Mouse (Mus musculus): Measurements from ENCODE around the gene Tab1. TPM values are rescaled to one million over a fixed set of nuclear protein-coding genes. Genes with fewer than 3 reads are reported as not detected.

Gene Tab1
- polyA plus RNA-seq, 1 experiment from 2014 or later, result 36.7 TPM

GRCm38 (mm10) chr15:80170357-80170756 is 37.4 kb downstream of the Tab1 start:
- ATAC-seq (replicated peaks; ENCODE audit: low FRiP score), result no peak
- Histone ChIP-seq H3K9ac (ENCODE audit: low read length) (no peak overlapping the region), H3K36me3 (ENCODE audit: control insufficient read depth, insufficient read depth, low read length) (no peaks in the 10 kb centered on the region), H3K4me1 (replicated peaks; ENCODE audit: control insufficient read depth, insufficient read depth, low read length) (peaks cover 9% of the 10 kb centered on the region; the same call in 1 of the 2 replicates), H3K9me3 (ENCODE audit: control insufficient read depth, low read length) (no peaks in the 10 kb centered on the region), H3K4me3 (ENCODE audit: low read depth, low read length) (no peak overlapping the region), H3K27ac (ENCODE audit: low read depth, low read length) (no peak overlapping the region), H3K27me3 (ENCODE audit: control insufficient read depth, insufficient read depth, low read length) (no peaks in the 10 kb centered on the region), H3K4me2 (ENCODE audit: low read depth, low read length, severe bottlenecking) (no peak overlapping the region)
- DNase-seq (ENCODE audit: low spot score), result no peak
- WGBS, result 54% methylated on average over 4 of the region's 4 CpGs

- Histone ChIP-seq H3K27me3 (ENCODE audit: control insufficient read depth, insufficient read depth, low read length) (no peaks in the 10 kb centered on the region), H3K9ac (ENCODE audit: low read length) (no peak overlapping the region), H3K9me3 (ENCODE audit: control insufficient read depth, low read length) (no peaks in the 10 kb centered on the region), H3K27ac (ENCODE audit: low read depth, low read length) (no peak overlapping the region), H3K4me1 (replicated peaks; ENCODE audit: control insufficient read depth, insufficient read depth, low read length) (peaks cover 11% of the 10 kb centered on the region; the same call in 1 of the 2 replicates), H3K4me3 (ENCODE audit: low read depth, low read length) (no peak overlapping the region), H3K4me2 (ENCODE audit: low read depth, low read length, severe bottlenecking) (no peak overlapping the region), H3K36me3 (ENCODE audit: control insufficient read depth, insufficient read depth, low read length) (no peaks in the 10 kb centered on the region)
- DNase-seq (ENCODE audit: low spot score) (no peak), ATAC-seq (replicated peaks; ENCODE audit: low FRiP score) (no peak)
- 4% methylated on average over 8 of the region's 8 CpGs for WGBS
Observed at GRCm38 (mm10) chr15:80171286-80171685, 38.4 kb downstream of the Tab1 start.

- Histone ChIP-seq H3K4me3 (ENCODE audit: low read depth, low read length) (no peak overlapping the region), H3K4me2 (ENCODE audit: low read depth, low read length, severe bottlenecking) (no peak overlapping the region), H3K4me1 (replicated peaks; ENCODE audit: control insufficient read depth, insufficient read depth, low read length) (peaks cover 11% of the 10 kb centered on the region; the same call in 1 of the 2 replicates), H3K9me3 (ENCODE audit: control insufficient read depth, low read length) (no peaks in the 10 kb centered on the region), H3K27me3 (ENCODE audit: control insufficient read depth, insufficient read depth, low read length) (no peaks in the 10 kb centered on the region), H3K27ac (ENCODE audit: low read depth, low read length) (no peak overlapping the region), H3K9ac (ENCODE audit: low read length) (no peak overlapping the region), H3K36me3 (ENCODE audit: control insufficient read depth, insufficient read depth, low read length) (no peaks in the 10 kb centered on the region)
- no peak for DNase-seq (ENCODE audit: low spot score)
- no peak for ATAC-seq (replicated peaks; ENCODE audit: low FRiP score)
- 25% methylated on average over 6 of the region's 6 CpGs for WGBS
Observed at GRCm38 (mm10) chr15:80171791-80172190, 38.9 kb downstream of the Tab1 start.

- DNase-seq (ENCODE audit: low spot score), result peak; percentile 84
- H3K4me2 ChIP-seq (ENCODE audit: low read depth, low read length, severe bottlenecking), result peak within 1 kb of the TSS; percentile 85
- peak within 1 kb of the TSS; percentile 95 for H3K4me3 ChIP-seq (ENCODE audit: low read depth, low read length)
- H3K4me1 ChIP-seq (replicated peaks; ENCODE audit: control insufficient read depth, insufficient read depth, low read length), result peaks cover 11% of the 10 kb centered on the region; the same call in 1 of the 2 replicates
- WGBS, result 5% methylated on average over 36 of the region's 85 CpGs
- H3K27ac ChIP-seq (ENCODE audit: low read depth, low read length), result peak within 1 kb of the TSS; percentile 74
- H3K27me3 ChIP-seq (ENCODE audit: control insufficient read depth, insufficient read depth, low read length), result no peaks in the 10 kb centered on the region
- peak; percentile 79 for ATAC-seq (replicated peaks; ENCODE audit: low FRiP score)
- no peaks in the 10 kb centered on the region for H3K36me3 ChIP-seq (ENCODE audit: control insufficient read depth, insufficient read depth, low read length)
- no peaks in the 10 kb centered on the region for H3K9me3 ChIP-seq (ENCODE audit: control insufficient read depth, low read length)
- H3K9ac ChIP-seq (ENCODE audit: low read length), result peak within 1 kb of the TSS; percentile 95
Observed at GRCm38 (mm10) chr15:80173001-80173771, 40.3 kb downstream of the Tab1 start, which contains the start of gene Mgat3. TSS of gene Mgat3 (plus strand) at chr15:80173721.

GRCm38 (mm10) chr15:80173781-80174597 is 41.1 kb downstream of the Tab1 start:
- Histone ChIP-seq H3K9ac (ENCODE audit: low read length) (peak overlapping the region; percentile 95), H3K36me3 (ENCODE audit: control insufficient read depth, insufficient read depth, low read length) (no peaks in the 10 kb centered on the region), H3K4me1 (replicated peaks; ENCODE audit: control insufficient read depth, insufficient read depth, low read length) (peaks cover 11% of the 10 kb centered on the region; the same call in 1 of the 2 replicates), H3K9me3 (ENCODE audit: control insufficient read depth, low read length) (no peaks in the 10 kb centered on the region), H3K27me3 (ENCODE audit: control insufficient read depth, insufficient read depth, low read length) (no peaks in the 10 kb centered on the region), H3K4me3 (ENCODE audit: low read depth, low read length) (peak overlapping the region; percentile 95), H3K4me2 (ENCODE audit: low read depth, low read length, severe bottlenecking) (peak overlapping the region; percentile 85), H3K27ac (ENCODE audit: low read depth, low read length) (peak overlapping the region; percentile 74)
- 1% methylated on average over 41 of the region's 60 CpGs for WGBS
- DNase-seq (ENCODE audit: low spot score) (peak; percentile 78), ATAC-seq (replicated peaks; ENCODE audit: low FRiP score) (peak; percentile 63)

GRCm38 (mm10) chr15:80174598-80174875 is 41.6 kb downstream of the Tab1 start:
- H3K4me1 ChIP-seq (replicated peaks; ENCODE audit: control insufficient read depth, insufficient read depth, low read length), result peaks cover 11% of the 10 kb centered on the region; the same call in 1 of the 2 replicates
- WGBS, result 1% methylated on average over 5 of the region's 5 CpGs

GRCm38 (mm10) chr15:80175316-80175715 is 42.4 kb downstream of the Tab1 start:
- H3K4me3 ChIP-seq (ENCODE audit: low read depth, low read length), result no peak overlapping the region
- peaks cover 11% of the 10 kb centered on the region; the same call in 1 of the 2 replicates for H3K4me1 ChIP-seq (replicated peaks; ENCODE audit: control insufficient read depth, insufficient read depth, low read length)
- WGBS, result 82% methylated on average over 9 of the region's 9 CpGs
- no peaks in the 10 kb centered on the region for H3K27me3 ChIP-seq (ENCODE audit: control insufficient read depth, insufficient read depth, low read length)
- no peaks in the 10 kb centered on the region for H3K9me3 ChIP-seq (ENCODE audit: control insufficient read depth, low read length)
- no peak overlapping the region; the same call in 1 of the 2 replicates for H3K9ac ChIP-seq (ENCODE audit: low read length)
- H3K36me3 ChIP-seq (ENCODE audit: control insufficient read depth, insufficient read depth, low read length), result no peaks in the 10 kb centered on the region
- peak overlapping the region; percentile 85; the same call in 1 of the 2 replicates for H3K4me2 ChIP-seq (ENCODE audit: low read depth, low read length, severe bottlenecking)
- no peak overlapping the region for H3K27ac ChIP-seq (ENCODE audit: low read depth, low read length)
- ATAC-seq (replicated peaks; ENCODE audit: low FRiP score), result no peak
- DNase-seq (ENCODE audit: low spot score), result no peak

More at GRCm38 (mm10) chr15:80174598-80174875, 41.6 kb downstream of the Tab1 start:
- no peak overlapping the region for H3K27ac ChIP-seq (ENCODE audit: low read depth, low read length)
- peak overlapping the region; percentile 95 for H3K9ac ChIP-seq (ENCODE audit: low read length)
- H3K36me3 ChIP-seq (ENCODE audit: control insufficient read depth, insufficient read depth, low read length), result no peaks in the 10 kb centered on the region
- no peaks in the 10 kb centered on the region for H3K27me3 ChIP-seq (ENCODE audit: control insufficient read depth, insufficient read depth, low read length)
- no peaks in the 10 kb centered on the region for H3K9me3 ChIP-seq (ENCODE audit: control insufficient read depth, low read length)
- H3K4me2 ChIP-seq (ENCODE audit: low read depth, low read length, severe bottlenecking), result peak overlapping the region; percentile 85
- peak overlapping the region; percentile 95 for H3K4me3 ChIP-seq (ENCODE audit: low read depth, low read length)
- DNase-seq (ENCODE audit: low spot score) (no peak), ATAC-seq (replicated peaks; ENCODE audit: low FRiP score) (no peak)

GRCm38 (mm10) chr15:80175756-80176155 is 42.8 kb downstream of the Tab1 start:
- no peaks in the 10 kb centered on the region for H3K9me3 ChIP-seq (ENCODE audit: control insufficient read depth, low read length)
- peaks cover 11% of the 10 kb centered on the region; the same call in 1 of the 2 replicates for H3K4me1 ChIP-seq (replicated peaks; ENCODE audit: control insufficient read depth, insufficient read depth, low read length)
- H3K4me3 ChIP-seq (ENCODE audit: low read depth, low read length), result no peak overlapping the region
- no peak overlapping the region for H3K9ac ChIP-seq (ENCODE audit: low read length)
- 89% methylated on average over 4 of the region's 6 CpGs for WGBS
- H3K36me3 ChIP-seq (ENCODE audit: control insufficient read depth, insufficient read depth, low read length), result no peaks in the 10 kb centered on the region
- no peak overlapping the region for H3K4me2 ChIP-seq (ENCODE audit: low read depth, low read length, severe bottlenecking)
- no peak overlapping the region for H3K27ac ChIP-seq (ENCODE audit: low read depth, low read length)
- no peaks in the 10 kb centered on the region for H3K27me3 ChIP-seq (ENCODE audit: control insufficient read depth, insufficient read depth, low read length)
- DNase-seq (ENCODE audit: low spot score) (no peak), ATAC-seq (replicated peaks; ENCODE audit: low FRiP score) (no peak)
